Mouse (Mus musculus): ENCODE measurements around the gene Actr8. TPM values are rescaled to one million over a fixed set of nuclear protein-coding genes. Genes with fewer than 3 reads are reported as not detected.

Gene Actr8
- polyA plus RNA-seq, 1 experiment from 2014 or later: 22.4 TPM

DNA sequence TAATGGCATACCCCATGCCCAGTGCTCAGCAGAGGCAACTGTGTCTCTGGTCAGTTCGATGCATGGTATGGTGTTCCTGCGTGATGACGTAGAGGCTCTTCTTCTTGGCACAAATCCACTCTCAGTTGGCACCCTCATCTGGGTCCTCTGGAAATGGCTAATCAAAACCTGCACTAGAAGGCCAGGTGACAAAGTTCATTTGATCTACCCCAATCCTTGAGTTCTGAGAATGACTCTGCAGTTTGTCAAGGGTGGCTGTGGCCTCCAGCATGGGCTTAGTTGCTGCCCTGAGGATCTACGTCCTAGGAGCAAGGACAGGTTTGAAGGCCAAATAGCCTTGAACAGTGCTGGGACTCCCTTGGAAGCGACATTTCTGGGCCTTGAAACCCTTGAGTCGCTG is 40.7 kb downstream of the Actr8 start:
- no peak overlapping the region for H3K27ac ChIP-seq (ENCODE audit: low read length)
- H3K27me3 ChIP-seq (ENCODE audit: control insufficient read depth, insufficient read depth, low read depth, low read length): no peaks in the 10 kb centered on the region
- H3K9me3 ChIP-seq (replicated peaks; ENCODE audit: control insufficient read depth, low read length): no peaks in the 10 kb centered on the region
- H3K36me3 ChIP-seq (ENCODE audit: control insufficient read depth, insufficient read depth): no peaks in the 10 kb centered on the region
- no peaks in the 10 kb centered on the region for H3K4me1 ChIP-seq (ENCODE audit: control insufficient read depth, low read depth, low read length)
- 68% methylated on average over 6 of the region's 6 CpGs for WGBS (ENCODE audit: insufficient replicate concordance)
- H3K4me3 ChIP-seq (ENCODE audit: low read depth, low read length): no peak overlapping the region
- H3K9ac ChIP-seq (ENCODE audit: low read depth, low read length): no peak overlapping the region
- no peak for ATAC-seq (ENCODE audit: low read depth)
- H3K4me2 ChIP-seq (ENCODE audit: low read depth, low read length): no peak overlapping the region

DNA sequence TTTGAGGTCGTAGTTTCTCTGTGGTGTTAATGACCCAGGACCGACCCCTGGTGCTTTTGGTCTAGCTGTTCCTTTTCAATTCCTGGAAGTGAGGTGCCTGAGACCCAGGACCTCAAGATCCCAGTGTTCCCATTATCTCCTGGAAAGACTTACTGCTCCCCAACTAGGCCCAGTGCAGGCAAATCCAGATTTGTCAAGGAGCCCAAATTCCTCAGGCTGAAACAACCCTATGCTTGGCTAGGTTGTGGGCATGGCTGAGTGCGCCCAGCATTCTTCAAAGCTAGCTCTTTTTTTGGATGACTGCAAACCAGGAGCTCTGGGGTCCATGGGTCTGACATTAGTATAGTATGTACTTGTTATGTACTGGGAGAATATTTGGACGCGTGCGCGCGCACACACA is 41.2 kb downstream of the Actr8 start:
- Histone ChIP-seq H3K4me3 (ENCODE audit: low read depth, low read length) (no peak overlapping the region), H3K9ac (ENCODE audit: low read depth, low read length) (no peak overlapping the region), H3K36me3 (ENCODE audit: control insufficient read depth, insufficient read depth) (no peaks in the 10 kb centered on the region), H3K9me3 (replicated peaks; ENCODE audit: control insufficient read depth, low read length) (no peaks in the 10 kb centered on the region), H3K4me2 (ENCODE audit: low read depth, low read length) (no peak overlapping the region), H3K27me3 (ENCODE audit: control insufficient read depth, insufficient read depth, low read depth, low read length) (no peaks in the 10 kb centered on the region), H3K4me1 (ENCODE audit: control insufficient read depth, low read depth, low read length) (no peaks in the 10 kb centered on the region), H3K27ac (ENCODE audit: low read length) (no peak overlapping the region)
- no peak for ATAC-seq (ENCODE audit: low read depth)
- WGBS (ENCODE audit: insufficient replicate concordance): 75% methylated on average over 8 of the region's 8 CpGs

- H3K4me1 ChIP-seq (ENCODE audit: control insufficient read depth, low read depth, low read length): no peaks in the 10 kb centered on the region
- ATAC-seq (ENCODE audit: low read depth): no peak
- WGBS (ENCODE audit: insufficient replicate concordance): 45% methylated on average over 9 of the region's 9 CpGs
- H3K4me3 ChIP-seq (ENCODE audit: low read depth, low read length): no peak overlapping the region
- no peaks in the 10 kb centered on the region for H3K9me3 ChIP-seq (replicated peaks; ENCODE audit: control insufficient read depth, low read length)
- H3K36me3 ChIP-seq (ENCODE audit: control insufficient read depth, insufficient read depth): no peaks in the 10 kb centered on the region
- no peak overlapping the region for H3K27ac ChIP-seq (ENCODE audit: low read length)
- no peaks in the 10 kb centered on the region for H3K27me3 ChIP-seq (ENCODE audit: control insufficient read depth, insufficient read depth, low read depth, low read length)
- no peak overlapping the region for H3K9ac ChIP-seq (ENCODE audit: low read depth, low read length)
- no peak overlapping the region for H3K4me2 ChIP-seq (ENCODE audit: low read depth, low read length)
Observed at GRCm38 (mm10) chr14:30019792-30020575, 41.8 kb downstream of the Actr8 start.

DNA sequence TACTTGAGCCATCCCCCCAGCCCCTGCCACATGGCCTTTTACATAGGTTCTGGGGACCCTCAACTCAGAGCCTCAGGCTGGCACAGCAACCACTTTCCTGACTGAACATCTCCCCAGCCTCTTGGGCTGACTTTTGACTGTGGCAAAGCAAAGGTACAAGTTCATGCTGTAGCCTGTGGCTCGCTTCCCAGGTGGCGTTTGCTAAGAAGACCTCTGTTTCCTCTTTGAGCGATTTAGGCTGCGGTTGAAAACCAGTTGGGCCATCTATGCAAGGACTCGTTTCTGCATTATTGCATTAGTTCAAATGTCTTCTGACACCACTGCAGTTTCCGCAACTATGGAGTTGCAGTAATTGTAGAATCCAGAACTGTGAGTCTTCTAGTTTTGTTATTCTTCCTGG is 44.3 kb downstream of the Actr8 start:
- H3K4me3 ChIP-seq (ENCODE audit: low read depth, low read length): no peak overlapping the region
- ATAC-seq (ENCODE audit: low read depth): no peak
- H3K9me3 ChIP-seq (replicated peaks; ENCODE audit: control insufficient read depth, low read length): no peaks in the 10 kb centered on the region
- H3K4me2 ChIP-seq (ENCODE audit: low read depth, low read length): no peak overlapping the region
- no peaks in the 10 kb centered on the region for H3K36me3 ChIP-seq (ENCODE audit: control insufficient read depth, insufficient read depth)
- no peaks in the 10 kb centered on the region for H3K27me3 ChIP-seq (ENCODE audit: control insufficient read depth, insufficient read depth, low read depth, low read length)
- 52% methylated on average over 6 of the region's 6 CpGs for WGBS (ENCODE audit: insufficient replicate concordance)
- no peak overlapping the region for H3K9ac ChIP-seq (ENCODE audit: low read depth, low read length)
- peak overlapping the region; percentile 31 for H3K27ac ChIP-seq (ENCODE audit: low read length)
- no peaks in the 10 kb centered on the region for H3K4me1 ChIP-seq (ENCODE audit: control insufficient read depth, low read depth, low read length)

- H3K9me3 ChIP-seq (replicated peaks; ENCODE audit: control insufficient read depth, low read length): no peaks in the 10 kb centered on the region
- no peak overlapping the region for H3K27ac ChIP-seq (ENCODE audit: low read length)
- H3K4me3 ChIP-seq (ENCODE audit: low read depth, low read length): no peak overlapping the region
- no peaks in the 10 kb centered on the region for H3K27me3 ChIP-seq (ENCODE audit: control insufficient read depth, insufficient read depth, low read depth, low read length)
- no peak overlapping the region for H3K9ac ChIP-seq (ENCODE audit: low read depth, low read length)
- ATAC-seq (ENCODE audit: low read depth): no peak
- no peak overlapping the region for H3K4me2 ChIP-seq (ENCODE audit: low read depth, low read length)
- 12% methylated on average over 7 of the region's 7 CpGs for WGBS (ENCODE audit: insufficient replicate concordance)
- H3K4me1 ChIP-seq (ENCODE audit: control insufficient read depth, low read depth, low read length): no peaks in the 10 kb centered on the region
- no peaks in the 10 kb centered on the region for H3K36me3 ChIP-seq (ENCODE audit: control insufficient read depth, insufficient read depth)
Observed at GRCm38 (mm10) chr14:30024387-30024786, 46.2 kb downstream of the Actr8 start.

- Histone ChIP-seq H3K27ac (ENCODE audit: low read length) (no peak overlapping the region), H3K27me3 (ENCODE audit: control insufficient read depth, insufficient read depth, low read depth, low read length) (no peaks in the 10 kb centered on the region), H3K4me1 (ENCODE audit: control insufficient read depth, low read depth, low read length) (no peaks in the 10 kb centered on the region), H3K4me2 (ENCODE audit: low read depth, low read length) (no peak overlapping the region), H3K9me3 (replicated peaks; ENCODE audit: control insufficient read depth, low read length) (no peaks in the 10 kb centered on the region), H3K9ac (ENCODE audit: low read depth, low read length) (no peak overlapping the region), H3K4me3 (ENCODE audit: low read depth, low read length) (no peak overlapping the region), H3K36me3 (ENCODE audit: control insufficient read depth, insufficient read depth) (no peaks in the 10 kb centered on the region)
- ATAC-seq (ENCODE audit: low read depth): no peak
- 28% methylated on average over 2 of the region's 2 CpGs for WGBS (ENCODE audit: insufficient replicate concordance)
Observed at GRCm38 (mm10) chr14:30027378-30027777, 49.2 kb downstream of the Actr8 start.

DNA sequence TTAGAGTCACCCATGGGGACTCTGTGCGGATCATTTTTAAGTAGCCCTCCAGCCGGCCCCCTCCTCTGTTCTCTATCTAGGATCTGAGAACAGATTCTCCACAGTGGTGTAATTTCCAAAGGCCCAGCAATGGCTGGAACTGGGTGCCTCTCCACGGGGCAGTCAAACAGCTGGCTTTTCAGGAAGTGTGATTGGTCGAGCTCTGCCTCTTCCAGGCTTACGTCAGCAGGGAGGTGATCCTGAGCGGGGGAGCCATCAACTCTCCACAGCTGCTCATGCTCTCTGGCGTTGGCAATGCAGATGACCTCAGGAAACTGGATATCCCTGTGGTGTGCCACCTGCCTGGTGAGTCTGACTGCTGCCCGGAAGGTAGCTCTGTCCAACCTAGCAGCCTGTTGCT is 55.3 kb downstream of the Actr8 start:
- H3K27me3 ChIP-seq (ENCODE audit: control insufficient read depth, insufficient read depth, low read depth, low read length): no peaks in the 10 kb centered on the region
- WGBS (ENCODE audit: insufficient replicate concordance): 50% methylated on average over 8 of the region's 8 CpGs

DNA sequence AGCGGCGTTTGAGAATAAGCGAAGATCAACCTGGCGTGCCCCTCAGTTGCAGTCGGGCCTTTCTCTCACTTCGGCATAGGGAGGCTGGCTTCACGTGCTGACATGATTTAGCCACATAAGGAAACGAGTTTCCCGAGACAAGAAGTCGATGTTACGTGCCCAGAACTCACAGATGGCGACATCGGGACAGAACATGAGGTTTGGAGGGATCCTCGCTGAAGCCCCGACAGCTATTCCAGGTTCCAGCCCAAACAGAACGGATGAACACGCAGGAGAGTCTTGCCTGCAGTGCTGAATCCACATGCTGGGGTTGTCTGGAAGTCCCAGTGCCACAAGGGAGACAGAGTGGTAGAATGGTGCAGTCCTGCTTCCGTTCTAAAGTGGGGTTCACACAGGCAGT is 60.3 kb downstream of the Actr8 start:
- H3K4me2 ChIP-seq (ENCODE audit: low read depth, low read length): no peak overlapping the region
- H3K9ac ChIP-seq (ENCODE audit: low read depth, low read length): no peak overlapping the region
- H3K27ac ChIP-seq (ENCODE audit: low read length): no peak overlapping the region
- H3K36me3 ChIP-seq (ENCODE audit: control insufficient read depth, insufficient read depth): no peaks in the 10 kb centered on the region
- no peak overlapping the region for H3K4me3 ChIP-seq (ENCODE audit: low read depth, low read length)
- no peaks in the 10 kb centered on the region for H3K4me1 ChIP-seq (ENCODE audit: control insufficient read depth, low read depth, low read length)
- no peaks in the 10 kb centered on the region for H3K27me3 ChIP-seq (ENCODE audit: control insufficient read depth, insufficient read depth, low read depth, low read length)
- ATAC-seq (ENCODE audit: low read depth): no peak
- 71% methylated on average over 18 of the region's 18 CpGs for WGBS (ENCODE audit: insufficient replicate concordance)
- no peaks in the 10 kb centered on the region for H3K9me3 ChIP-seq (replicated peaks; ENCODE audit: control insufficient read depth, low read length)

More for the DNA sequence above, 55.3 kb downstream of the Actr8 start:
- no peak overlapping the region for H3K27ac ChIP-seq (ENCODE audit: low read length)
- H3K4me1 ChIP-seq (ENCODE audit: control insufficient read depth, low read depth, low read length): no peaks in the 10 kb centered on the region
- H3K4me2 ChIP-seq (ENCODE audit: low read depth, low read length): no peak overlapping the region
- H3K4me3 ChIP-seq (ENCODE audit: low read depth, low read length): no peak overlapping the region
- no peaks in the 10 kb centered on the region for H3K36me3 ChIP-seq (ENCODE audit: control insufficient read depth, insufficient read depth)
- no peak for ATAC-seq (ENCODE audit: low read depth)
- no peak overlapping the region for H3K9ac ChIP-seq (ENCODE audit: low read depth, low read length)
- H3K9me3 ChIP-seq (replicated peaks; ENCODE audit: control insufficient read depth, low read length): no peaks in the 10 kb centered on the region

DNA sequence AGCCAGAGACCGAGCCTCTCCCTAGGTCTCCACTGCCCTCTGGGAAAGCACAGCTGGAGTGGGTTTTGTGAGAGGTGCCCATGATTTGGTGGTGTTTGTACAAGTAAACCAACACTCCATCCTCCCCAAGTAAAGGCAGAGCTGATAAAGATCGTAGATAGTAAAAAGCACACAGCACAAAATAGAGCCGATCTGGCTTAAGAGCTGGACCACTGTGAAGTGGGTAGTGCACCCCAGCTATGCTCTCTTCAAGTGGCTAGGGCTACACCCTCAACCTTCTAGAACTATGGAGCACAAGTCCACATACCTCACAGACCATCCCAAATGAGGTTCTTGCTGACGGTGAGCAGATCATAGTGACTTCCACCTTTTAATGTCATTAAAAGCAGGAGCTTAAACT is 61.3 kb downstream of the Actr8 start:
- Histone ChIP-seq H3K9me3 (replicated peaks; ENCODE audit: control insufficient read depth, low read length) (no peaks in the 10 kb centered on the region), H3K4me1 (ENCODE audit: control insufficient read depth, low read depth, low read length) (no peaks in the 10 kb centered on the region), H3K4me2 (ENCODE audit: low read depth, low read length) (no peak overlapping the region), H3K36me3 (ENCODE audit: control insufficient read depth, insufficient read depth) (no peaks in the 10 kb centered on the region), H3K27me3 (ENCODE audit: control insufficient read depth, insufficient read depth, low read depth, low read length) (no peaks in the 10 kb centered on the region), H3K27ac (ENCODE audit: low read length) (no peak overlapping the region), H3K4me3 (ENCODE audit: low read depth, low read length) (no peak overlapping the region), H3K9ac (ENCODE audit: low read depth, low read length) (no peak overlapping the region)
- WGBS (ENCODE audit: insufficient replicate concordance): 51% methylated on average over 4 of the region's 4 CpGs
- ATAC-seq (ENCODE audit: low read depth): no peak

Measured in liver, embryonic 16.5 days (tissue).